Mouse (Mus musculus) layer of hippocampus, postnatal 10 days (tissue): ENCODE measurements around the gene Atg16l2. TPM values are rescaled to one million over a fixed set of nuclear protein-coding genes. Genes with fewer than 3 reads are reported as not detected.
A peak's percentile ranks its signal among the peaks of the same experiment; 100 is the strongest.

ENCODE experiments used
- DNase-seq, 2 experiments: peaks; one replicate each; pipeline ENCODE4 v3.0.0; 2021; ENCODE audit warnings: low spot score in 2 of 2
- total RNA-seq, 2 experiments: library from RNA; stranded (reverse); gene quantifications; 2 replicates each; pipeline ENCODE4 v1.2.3; 2021

Atg16l2 gene
- total RNA-seq, 2 experiments from 2014 or later = 42.3 to 50.3 TPM

DNA sequence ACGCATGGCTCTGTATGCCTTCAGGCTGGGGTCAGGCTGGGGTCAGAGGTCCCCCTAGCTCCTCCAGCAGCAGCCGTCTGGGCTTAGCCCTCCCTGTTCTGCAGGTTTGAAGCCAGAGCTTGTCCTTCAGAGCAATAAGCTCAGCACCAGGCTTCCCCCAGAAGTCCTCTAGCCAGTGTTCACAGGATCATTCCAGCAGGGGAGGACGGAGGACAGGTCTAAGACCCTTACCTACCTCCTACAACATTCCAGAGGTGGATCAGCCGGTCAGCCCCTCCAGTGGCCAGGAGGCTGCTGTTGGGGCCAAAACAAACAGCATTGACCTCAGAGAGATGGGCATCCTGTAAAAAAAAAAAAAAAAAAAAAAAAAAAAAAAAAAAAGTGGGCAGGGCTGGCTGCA lies 8.9 kb downstream of the Atg16l2 start:
- DNase-seq = no peak

DNA sequence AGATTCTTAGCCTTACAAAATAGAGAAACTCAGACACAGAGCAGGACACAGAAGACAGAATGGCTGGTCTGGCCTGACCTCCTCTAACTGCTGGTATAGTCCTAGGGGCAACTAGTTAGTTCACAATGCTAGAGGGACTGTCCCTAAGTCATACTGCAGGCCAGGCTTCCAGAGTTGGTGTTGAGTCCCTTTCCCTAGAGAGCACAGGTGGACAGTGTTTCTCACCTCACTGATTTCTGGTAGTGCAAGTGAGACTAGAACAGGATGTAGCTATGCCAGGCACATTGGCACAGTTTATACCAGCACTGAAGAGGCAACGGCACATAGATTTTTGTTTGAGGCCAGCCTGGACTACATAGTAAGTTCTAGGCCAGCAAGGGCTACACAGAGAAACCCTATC lies 9.4 kb downstream of the Atg16l2 start:
- DNase-seq = no peak

DNA sequence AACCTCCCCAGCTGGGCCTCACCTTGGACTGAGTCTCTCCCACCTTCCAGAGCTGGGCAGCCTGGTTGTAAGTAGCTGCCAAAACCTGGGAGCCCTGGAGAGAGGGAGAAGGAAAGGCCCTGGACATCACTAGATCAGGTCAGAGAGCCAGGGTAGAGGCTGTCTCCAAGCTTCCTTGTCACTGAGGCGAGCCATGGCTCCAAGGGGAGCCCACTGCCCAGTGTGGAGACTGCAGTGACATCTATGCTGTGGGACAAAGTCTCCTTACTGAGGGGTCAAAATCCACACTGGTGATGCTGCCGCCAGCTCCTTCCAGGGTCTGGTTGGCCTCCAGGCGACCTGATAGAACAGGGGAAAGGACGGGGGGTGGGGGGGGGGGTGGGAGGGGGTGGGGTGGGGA lies 10.0 kb downstream of the Atg16l2 start:
- no peak for DNase-seq

DNA sequence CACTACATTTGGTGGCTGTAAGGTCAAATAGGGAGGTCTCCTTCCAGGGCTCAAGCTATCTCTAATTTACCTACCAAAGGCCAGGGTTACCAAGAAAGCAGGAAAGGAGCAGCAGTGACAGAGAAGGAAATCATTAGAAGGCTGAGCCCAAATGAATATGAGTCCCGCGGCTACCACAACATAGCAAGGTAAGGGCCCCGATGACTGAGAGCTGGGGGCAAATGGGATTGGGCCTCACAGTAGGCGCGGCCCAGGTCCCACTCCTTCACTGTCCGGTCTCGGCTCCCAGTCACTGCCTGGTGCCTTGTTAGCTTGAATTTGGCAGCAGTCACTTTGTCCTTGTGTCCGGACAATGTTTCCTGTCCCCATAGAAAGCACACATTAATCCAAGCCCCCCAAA lies 10.4 kb downstream of the Atg16l2 start:
- no peak for DNase-seq

DNA sequence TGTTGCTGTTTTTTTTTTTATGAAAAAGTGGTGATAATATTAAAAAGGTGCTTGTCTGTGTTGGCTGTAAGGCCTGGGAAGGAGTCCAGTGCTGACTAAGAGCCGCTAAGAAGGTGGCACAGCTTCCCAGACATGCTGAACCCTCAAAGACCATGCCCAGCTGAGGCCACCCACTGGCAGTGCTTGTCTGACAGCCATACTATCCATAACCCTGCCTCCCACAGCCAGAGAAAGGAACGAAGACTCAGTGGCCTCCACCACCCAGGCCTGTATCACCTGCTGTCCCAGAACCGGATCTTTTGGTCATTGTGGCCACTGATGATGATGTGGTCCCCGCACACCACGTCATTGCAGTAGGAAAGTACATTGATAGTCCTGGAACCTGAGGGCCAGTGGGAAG lies 10.8 kb downstream of the Atg16l2 start:
- no peak for DNase-seq

DNA sequence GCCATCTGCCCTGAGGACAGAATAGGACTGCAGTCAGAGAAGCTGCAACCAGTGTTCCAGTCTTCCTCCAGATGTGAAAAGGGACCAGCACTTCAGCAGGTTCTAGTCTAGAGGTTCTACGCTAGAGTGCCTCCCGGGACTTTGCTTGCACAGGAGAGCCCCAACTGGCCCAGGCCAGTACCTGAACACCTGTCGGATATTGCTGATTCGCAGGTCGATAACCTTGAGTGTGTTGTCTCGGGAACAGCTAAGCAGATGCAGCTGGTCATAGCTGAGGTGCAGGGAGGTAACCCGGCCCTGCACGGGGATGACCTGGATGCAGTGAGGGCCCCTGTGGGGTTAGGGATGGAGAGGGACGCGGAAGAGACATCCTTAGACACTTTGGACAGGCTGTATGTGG lies 11.7 kb downstream of the Atg16l2 start:
- no peak for DNase-seq

DNA sequence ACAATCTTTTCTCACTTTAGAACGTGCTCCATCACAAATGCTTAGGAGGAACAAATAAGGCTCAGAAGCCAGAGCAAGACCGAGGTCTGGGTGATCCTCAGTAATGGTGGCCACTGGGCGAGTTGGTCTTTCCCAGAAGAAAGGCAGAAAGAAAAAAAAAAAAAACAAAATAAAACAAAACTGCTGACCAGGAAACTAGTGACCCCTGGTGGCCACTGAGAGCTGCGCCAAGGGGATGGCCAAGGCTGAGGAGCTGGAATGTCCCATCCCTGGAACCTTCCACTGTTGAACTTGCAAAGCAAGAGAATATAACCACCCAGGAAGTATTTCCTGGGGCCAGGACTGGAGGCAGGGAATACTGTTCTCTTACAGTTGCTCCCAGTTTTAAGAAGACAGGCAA lies 13.6 kb downstream of the Atg16l2 start:
- peak; percentile 58 to 70 for DNase-seq

DNA sequence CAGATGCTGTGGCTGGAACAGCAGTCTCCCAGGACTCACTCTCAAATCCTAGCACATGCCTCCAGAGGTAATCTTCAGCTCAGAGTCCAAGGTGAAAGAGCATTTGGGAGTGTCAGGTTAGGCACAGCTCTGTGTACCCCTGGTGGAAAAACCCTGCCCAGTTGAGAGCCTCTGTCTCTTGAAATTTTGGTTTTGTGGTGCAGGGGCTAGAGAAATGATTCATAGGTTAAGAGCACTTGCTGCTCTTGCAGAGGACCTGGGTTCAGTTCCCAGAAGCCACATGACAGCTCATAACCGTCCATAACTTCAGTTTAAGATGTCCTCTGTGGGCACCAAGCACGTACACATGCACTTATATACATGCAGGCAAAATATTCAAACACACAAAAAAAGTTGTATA lies 14.2 kb downstream of the Atg16l2 start:
- DNase-seq = no peak

DNA sequence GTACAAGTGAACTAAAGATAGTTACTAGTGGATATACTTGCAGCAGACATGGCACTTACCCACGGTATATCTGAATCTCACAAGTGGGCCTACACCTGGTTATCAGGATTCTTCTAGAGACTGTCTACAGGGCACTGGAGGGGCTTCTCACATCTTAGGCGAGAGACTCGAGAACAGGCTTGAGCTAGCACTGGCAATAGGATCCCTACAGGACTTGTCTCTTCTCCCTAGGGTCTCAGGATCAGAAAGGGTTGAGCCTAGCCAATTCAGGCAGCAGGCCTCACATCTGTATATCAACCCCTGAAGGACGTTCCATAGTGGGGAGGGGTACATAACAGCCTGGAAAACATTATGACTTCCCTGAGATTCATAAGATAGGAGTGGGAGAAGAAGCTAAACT lies 15.2 kb downstream of the Atg16l2 start:
- DNase-seq = no peak

DNA sequence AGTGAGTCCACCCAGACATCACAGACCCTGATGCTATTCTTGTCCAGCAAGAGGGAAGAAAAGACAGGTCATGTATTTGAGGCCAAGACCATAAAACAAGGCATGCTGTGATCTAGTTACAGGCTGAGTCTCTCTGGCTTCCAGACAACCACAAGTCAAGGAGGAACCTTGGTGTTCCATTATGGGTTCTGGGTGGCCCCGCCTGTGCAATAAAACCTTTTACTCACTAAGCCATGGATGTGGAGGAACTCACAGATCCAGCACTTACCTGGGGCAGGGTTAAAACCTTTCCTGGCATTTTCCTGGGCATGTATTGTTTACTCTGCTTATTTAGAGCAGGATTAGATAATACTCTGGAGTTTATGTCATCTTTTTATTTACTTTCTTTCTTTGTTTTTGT lies 17.5 kb downstream of the Atg16l2 start:
- DNase-seq = no peak

DNA sequence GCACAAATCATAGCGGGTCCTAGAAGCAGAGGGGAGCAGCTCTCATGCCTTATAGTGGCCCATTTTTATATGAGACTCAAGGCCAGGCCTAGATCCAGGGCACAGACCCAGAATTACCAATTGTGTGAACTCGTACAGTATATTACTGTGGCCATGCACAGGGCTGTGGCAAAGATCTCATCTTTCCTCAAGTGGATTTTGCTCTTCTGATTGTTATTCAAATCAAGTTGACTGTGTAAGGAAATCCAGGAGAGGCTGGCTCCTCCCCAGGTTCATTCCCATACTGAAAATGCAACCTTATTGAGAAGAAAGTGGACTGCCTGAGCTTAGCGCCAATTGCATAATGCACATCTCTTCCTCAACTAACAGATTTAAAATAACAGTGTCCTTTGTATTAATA lies 19.3 kb downstream of the Atg16l2 start:
- no peak for DNase-seq

DNA sequence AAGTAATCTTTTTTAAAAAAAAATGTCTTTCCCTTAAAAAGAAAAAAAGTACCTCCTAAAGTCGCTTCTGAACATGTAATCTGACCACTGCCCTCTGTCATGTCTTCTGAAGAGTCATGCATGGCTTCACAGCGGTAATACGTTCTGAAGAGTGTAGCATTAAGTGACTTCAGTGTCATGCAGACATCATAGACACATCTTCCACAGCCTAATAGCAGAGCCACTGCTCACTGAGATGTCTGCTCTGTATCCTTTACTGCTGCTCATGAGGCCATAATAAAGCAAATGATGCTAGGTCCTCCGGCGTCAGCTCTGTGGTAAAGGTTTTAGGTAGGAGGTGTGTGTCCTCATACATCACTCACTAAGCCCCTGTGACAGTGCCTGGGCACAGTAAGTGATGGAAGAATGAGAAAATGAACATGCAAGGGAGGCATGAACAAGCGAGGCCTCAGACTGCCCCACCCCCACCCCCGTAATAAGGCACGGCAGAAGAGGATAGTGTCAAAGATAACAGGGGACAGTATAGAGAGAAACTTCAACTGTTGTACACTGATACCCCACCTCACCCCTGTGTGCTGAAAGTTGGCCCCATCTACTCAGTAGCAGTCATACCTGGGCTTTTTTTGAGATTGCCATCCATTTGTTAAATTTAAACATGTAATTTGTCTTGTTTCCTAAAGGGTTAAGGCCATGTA lies 29.4 kb downstream of the Atg16l2 start:
- DNase-seq = no peak

DNA sequence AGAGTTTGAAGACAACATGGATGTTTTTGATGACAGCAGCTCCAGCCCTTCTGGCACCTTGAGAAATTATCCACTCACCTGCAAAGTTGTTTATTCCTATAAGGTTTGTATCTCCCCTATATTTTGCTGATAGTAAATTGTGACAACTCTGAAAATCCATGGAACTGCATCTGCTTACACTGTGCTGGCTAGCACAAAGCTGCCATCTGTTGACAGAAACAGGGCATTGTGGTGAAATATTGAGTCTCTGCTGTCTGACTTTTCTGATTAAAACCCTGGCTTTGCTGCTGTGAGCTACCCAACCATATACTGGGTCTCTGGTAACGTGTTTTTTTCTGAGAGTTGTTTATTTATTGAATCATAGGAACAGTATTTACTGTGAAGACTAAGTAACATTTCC lies 30.4 kb downstream of the Atg16l2 start:
- DNase-seq = no peak

DNA sequence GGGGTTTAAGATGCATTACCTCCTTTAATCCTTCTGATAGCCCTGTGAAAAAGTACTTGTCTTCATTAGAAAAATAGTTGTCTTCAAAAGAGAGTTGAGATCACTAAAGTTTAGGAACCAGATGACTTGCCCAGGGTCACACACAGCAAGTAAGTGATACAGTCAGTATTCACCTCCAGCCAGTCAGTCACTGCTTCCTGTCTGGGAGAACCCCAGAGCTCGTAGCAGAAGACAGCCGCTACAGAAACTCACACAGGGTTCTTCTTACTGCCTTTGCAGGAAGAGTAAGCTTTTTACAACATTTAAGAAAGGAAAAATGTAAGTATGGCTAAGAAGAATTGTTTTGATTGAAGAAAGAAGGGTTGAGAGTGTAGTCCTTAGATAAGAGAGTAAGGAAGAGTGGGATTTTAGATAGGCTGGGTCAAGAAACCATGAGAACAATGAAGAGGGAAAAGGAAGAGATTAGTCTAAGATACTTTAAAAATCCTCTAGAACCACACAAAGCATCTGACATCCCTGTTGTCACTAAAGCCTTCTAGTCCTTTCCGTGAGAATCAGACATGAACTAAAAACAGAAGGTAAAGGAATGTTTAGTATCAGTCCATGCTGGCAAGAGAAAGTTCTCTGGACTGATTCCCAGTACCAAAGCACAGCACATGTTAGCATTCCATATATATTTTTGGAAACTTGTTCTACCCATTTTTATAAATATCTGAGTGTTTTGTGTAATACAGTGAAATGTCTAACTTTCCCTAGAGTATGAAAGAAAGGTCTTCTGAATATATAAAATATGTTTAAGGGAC lies 34.4 kb downstream of the Atg16l2 start:
- no peak for DNase-seq

DNA sequence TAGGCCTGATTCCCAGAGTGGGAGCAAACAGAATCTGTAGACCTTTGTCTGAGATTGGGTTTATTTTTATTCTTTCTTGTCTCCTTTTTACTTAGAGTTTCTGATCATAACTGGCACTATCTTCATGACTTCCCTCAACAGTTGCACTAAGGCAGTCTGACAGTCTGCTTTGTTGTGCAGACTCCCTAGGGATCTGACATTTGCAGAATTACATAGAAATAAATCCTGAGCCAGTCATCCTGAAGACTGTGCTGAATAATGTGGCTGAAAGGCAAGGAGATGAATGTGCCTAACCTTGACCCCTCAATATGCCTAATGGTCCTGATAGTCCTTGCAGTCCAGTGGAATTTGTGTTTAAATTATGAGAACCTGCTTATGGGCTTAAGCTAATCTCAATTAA lies 38.5 kb downstream of the Atg16l2 start:
- no peak for DNase-seq

DNA sequence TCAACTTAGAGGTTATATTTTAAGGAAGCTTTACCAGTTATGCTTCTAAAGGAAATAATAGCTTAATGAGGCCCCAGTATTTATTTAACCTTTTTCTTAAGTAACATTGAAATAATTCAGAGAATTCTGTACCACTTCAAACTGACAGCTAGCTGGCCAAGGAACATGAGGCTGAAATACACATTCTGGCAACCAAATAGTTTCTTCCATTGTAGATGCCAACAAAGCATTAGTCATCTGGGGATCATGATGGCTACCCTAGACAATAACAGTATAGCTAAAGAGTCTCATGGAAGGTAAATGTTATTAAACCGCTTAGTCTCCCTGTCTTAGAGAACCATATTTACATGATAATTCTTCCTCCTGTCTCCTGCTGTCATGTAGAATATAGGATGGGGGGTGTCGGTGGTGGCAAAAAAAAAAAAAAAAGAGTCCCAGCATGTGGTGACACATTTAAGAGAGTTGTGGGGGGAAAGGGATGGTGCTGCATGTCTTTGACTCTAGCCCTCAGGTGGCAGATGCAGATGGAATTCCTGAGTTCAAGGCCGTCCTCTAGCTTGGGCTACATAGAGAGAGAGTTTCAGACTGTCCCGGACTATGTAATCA lies 40.0 kb downstream of the Atg16l2 start:
- no peak for DNase-seq

DNA sequence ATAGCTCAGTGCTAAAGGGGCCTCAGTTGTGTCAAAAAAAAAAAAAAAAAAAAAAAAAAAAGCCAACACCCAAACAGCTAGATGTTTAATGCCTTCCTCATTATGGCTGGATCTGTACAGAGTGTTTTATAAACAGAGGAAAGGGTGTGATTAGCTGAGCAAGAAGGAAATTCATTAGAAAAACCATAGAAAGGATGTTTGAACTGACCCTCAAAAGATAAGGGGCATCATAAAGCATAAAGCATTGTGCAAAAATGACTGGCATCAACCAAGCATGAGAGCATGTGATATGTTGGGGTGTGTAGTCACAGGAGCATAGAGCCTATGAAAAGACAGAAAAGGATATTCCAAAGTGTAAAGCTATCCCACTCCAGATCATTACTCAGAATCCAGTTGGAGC lies 43.6 kb downstream of the Atg16l2 start:
- no peak for DNase-seq

DNA sequence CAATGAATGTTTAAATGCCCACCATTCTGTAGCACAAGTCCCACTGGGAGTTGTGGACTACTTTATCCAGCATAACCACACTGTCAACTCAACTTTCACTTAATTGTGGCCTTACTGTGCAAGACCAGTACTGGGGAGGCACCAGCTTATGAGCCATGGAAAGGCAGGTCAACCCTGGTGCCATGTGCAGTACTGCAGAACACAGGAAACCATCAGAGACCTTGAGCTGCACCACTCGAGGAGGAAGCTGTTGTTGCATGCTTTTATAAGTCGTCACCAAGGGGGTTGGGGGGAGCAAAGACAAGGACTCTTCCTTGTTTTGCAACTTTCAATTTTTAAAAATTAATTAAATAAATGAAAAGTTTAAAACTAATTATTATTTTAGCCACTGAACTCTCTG lies 49.0 kb downstream of the Atg16l2 start:
- no peak for DNase-seq

DNA sequence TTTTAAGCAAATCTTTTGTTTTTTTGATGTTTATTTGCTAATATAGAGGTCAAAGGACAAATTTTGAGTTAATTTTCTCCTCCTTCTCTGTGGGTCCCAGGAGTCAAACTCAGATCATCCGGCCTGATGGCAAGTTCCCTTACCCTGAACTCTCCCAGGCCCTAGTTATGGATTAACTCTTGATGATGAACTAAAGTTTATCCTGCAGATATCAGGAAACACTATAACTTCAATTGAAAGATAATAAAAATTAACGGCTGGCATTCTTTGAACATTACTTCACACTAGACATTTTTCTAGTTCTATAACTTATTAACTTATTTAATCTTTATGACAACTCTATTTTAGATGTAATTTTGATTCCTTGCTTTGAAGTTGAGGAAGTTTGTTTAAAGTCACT lies 52.9 kb downstream of the Atg16l2 start:
- no peak for DNase-seq

DNA sequence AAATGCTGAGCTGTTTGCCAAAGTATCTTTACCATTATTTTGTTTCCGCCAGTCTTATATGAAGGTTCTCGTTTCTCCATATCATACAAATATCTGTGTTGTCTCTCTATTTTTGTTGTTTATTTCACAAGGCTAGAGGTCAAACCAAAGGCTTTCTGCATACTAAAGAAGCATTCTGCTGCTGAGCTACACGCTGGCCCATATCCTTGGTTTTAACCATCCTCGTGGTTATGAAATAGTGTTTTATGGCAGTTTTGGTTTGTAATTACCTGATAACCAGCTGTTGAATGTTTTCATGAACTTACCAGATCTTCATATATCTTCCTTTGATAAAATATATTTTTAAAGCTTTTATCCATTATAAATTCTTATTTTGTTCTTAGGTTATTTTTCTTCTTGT lies 53.3 kb downstream of the Atg16l2 start:
- no peak for DNase-seq

DNA sequence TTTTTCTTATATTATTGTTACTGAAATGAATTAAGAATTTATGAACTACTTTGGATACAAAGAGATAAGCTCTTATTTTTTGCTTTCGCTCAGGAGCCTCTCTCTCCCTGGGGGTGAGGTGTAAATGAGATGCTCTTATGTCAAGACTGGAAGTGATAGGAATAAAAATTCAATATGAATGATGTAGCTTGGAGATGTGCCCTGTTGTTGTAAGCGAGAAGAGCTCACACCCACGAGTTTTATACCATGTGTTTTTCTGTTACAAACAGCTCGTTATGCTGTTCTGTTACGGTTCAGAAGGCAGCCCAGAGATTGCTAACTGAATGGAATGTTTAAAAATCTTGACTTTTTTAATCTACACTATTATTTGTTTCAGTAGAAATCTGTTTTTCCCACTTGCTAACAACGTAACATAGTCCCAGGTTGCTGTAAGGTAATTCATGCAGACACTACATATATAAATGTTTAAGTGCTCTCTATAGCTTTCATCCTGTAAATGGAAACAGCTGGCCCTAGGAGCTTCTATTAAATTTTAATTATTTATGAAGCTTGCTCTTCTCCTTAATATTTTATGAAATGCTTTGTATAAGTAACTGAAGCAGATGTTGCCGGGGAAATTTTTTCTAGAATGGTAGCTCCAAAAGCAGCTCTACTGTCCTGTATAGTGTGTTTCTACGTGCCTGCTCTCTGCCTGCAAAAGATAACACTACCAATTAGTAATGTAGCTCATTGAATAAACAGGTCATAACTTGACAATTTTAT lies 65.2 kb downstream of the Atg16l2 start:
- no peak for DNase-seq

DNA sequence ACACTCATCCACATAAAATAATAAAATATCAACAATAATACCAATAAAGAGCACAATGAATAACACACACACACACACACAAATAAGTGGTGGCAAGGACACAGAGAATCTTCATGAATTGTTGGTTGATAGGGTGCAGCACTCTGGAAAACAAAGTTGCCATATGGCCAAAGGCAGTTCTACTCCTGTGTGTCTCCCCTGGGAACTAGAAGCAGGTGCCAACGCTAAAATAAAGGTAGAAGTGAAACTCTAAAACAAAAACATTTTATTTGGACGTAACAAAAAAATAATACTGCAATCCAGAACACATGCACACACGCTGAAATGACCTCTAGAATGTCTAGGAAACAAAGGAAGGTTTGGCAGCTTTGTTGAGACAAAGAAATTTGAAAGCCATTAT lies 69.3 kb downstream of the Atg16l2 start:
- DNase-seq = no peak
